Mouse (Mus musculus) cortical plate, adult 2 months (tissue): ENCODE measurements around the gene Ppfia3. TPM values are rescaled to one million over a fixed set of nuclear protein-coding genes. Genes with fewer than 3 reads are reported as not detected.

ENCODE experiments used
- H3K27ac ChIP-seq: fragments of 200-500 bp; 2 replicates; pipeline ENCODE4 v1.5.1; 2012; ENCODE audit warnings: low read length, control low read depth, inconsistent platforms; ENCODE audit not compliant: insufficient read depth
- H3K4me1 ChIP-seq: fragments of 200-500 bp; 2 replicates; pipeline ENCODE4 v1.6.1; 2011; ENCODE audit warnings: low read length; ENCODE audit not compliant: control insufficient read depth, insufficient read depth
- H3K4me3 ChIP-seq: fragments of 200-500 bp; 2 replicates; pipeline ENCODE4 v1.5.1; 2011; ENCODE audit warnings: mild to moderate bottlenecking, low read length, control low read depth; ENCODE audit not compliant: insufficient read depth
- CTCF ChIP-seq: fragments of 200-500 bp; IDR thresholded peaks from 2 replicates; pipeline ENCODE4 v1.5.1; 2011; ENCODE audit warnings: mild to moderate bottlenecking, control low read depth, low read length; ENCODE audit not compliant: insufficient read depth; ENCODE audit errors: extremely low read depth
- POLR2A ChIP-seq: fragments of 200-500 bp; IDR thresholded peaks from 2 replicates; pipeline ENCODE4 v1.6.1; 2011; ENCODE audit warnings: mild to moderate bottlenecking, low read length, control low read depth; ENCODE audit not compliant: insufficient read depth; ENCODE audit errors: extremely low read depth
- polyA plus RNA-seq: library from polyadenylated mRNA; depleted of rRNA; stranded (reverse); fragments of >200 nt; gene quantifications from 2 replicates; pipeline ENCODE4 v1.2.3, GENCODE M21; 2012

The Ppfia3 gene
- polyA plus RNA-seq, 1 experiment = 167 TPM

- Histone ChIP-seq H3K4me3 (no peak overlapping the region), H3K27ac (no peak overlapping the region), H3K4me1 (no peaks in the 10 kb centered on the region)
- TF ChIP-seq POLR2A (no peak), CTCF (no peak)
Observed at GRCm38 (mm10) chr7:45322245-45322644, 44.6 kb downstream of the Ppfia3 start.

DNA sequence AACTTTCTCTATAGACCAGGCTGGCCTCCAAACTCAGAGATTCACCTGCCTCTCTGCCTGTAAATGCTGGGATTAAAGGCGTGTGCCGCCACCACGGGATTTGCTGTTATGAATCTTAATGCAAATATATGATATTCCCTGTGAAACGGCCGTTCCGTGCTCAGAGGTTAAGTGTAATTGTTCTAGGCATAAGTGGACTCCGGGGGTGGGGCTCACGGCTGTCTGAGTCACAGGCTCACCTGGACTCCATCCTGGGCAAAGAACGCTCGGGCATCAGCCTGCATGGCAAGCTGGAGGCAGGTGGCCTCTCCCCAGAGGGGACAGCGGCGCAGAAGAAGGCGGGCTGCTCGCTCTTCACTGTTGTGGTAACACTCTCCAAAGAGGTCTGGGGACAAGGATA lies 50.3 kb downstream of the Ppfia3 start:
- no peak overlapping the region for H3K27ac ChIP-seq
- TF ChIP-seq POLR2A = no peak
- TF ChIP-seq CTCF = no peak
- H3K4me1 ChIP-seq = peaks cover 3% of the 10 kb centered on the region; the same call in 1 of the 2 replicates
- H3K4me3 ChIP-seq = no peak overlapping the region

GRCm38 (mm10) chr7:45315182-45315701 lies 51.6 kb downstream of the Ppfia3 start:
- Histone ChIP-seq H3K4me1 (peaks cover 3% of the 10 kb centered on the region; the same call in 1 of the 2 replicates), H3K4me3 (no peak overlapping the region), H3K27ac (0 out of 2 replicates have a peak overlapping the region, but pooled peaks have one; percentile 29)
- TF ChIP-seq CTCF = no peak
- TF ChIP-seq POLR2A = no peak

DNA sequence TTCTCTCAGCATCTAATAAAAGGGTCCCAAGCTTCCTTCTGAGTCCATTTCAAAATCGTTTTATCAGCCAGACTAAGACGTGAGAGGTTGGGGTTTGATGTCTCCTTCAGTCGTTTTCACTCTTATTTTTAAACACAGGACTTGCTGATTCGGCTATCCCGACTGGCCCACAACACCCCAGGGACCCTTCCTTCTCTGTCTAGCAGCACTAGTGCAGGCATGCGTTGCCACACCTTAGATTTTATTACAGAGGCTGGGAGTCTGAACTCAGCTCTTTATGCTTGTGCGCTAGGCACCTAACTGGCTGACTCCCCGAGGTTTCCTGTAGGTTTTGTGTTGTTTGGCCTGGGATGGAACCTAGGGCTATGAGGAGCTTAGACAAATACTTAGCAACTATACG lies 53.3 kb downstream of the Ppfia3 start:
- H3K4me3 ChIP-seq = no peak overlapping the region
- H3K4me1 ChIP-seq = peaks cover 3% of the 10 kb centered on the region; the same call in 1 of the 2 replicates
- H3K27ac ChIP-seq = no peak overlapping the region
- no peak for TF ChIP-seq POLR2A

DNA sequence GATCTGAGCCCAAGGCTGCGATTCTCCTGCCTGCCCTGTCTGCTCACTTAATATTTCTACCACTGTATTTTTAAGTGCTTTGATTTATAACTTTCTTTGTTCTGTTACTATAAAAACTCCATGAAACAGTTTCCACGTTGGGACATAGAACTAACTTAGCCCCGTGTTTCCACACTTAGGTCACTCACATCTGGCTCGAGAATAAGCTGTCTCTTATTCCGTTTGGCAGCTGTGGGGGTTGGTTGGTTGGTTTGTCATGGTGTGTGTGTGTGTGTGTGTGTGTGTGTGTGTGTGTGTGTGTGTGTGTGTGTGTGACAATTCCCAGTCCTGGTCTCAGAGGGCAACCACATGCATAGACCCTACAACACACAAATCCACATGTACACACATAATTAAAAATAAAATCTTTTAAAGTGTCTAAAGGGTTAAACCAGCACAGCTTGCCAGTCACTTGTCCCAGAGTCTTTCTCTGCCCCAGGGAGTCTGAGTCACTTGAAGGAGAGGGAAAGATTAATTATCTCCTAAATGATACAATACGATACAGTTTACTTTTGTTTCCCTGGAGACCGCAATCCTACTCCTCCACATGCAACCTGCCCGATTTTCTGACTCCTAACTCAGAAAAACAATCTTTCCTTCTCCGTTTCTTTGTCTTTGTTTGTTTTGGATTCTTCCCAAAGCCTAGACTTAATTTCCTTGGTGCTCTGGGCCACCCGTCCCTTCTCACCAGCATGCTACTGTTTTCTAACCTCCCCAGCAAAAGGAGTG lies 53.9 kb downstream of the Ppfia3 start:
- H3K27ac ChIP-seq = no peak overlapping the region
- H3K4me3 ChIP-seq = no peak overlapping the region
- peaks cover 3% of the 10 kb centered on the region; the same call in 1 of the 2 replicates for H3K4me1 ChIP-seq
- TF ChIP-seq POLR2A = no peak
- no peak for TF ChIP-seq CTCF

- H3K27ac ChIP-seq = no peak overlapping the region
- peaks cover 3% of the 10 kb centered on the region; the same call in 1 of the 2 replicates for H3K4me1 ChIP-seq
- no peak overlapping the region for H3K4me3 ChIP-seq
- no peak for TF ChIP-seq POLR2A
- TF ChIP-seq CTCF = no peak
Observed at GRCm38 (mm10) chr7:45312023-45312422, 54.8 kb downstream of the Ppfia3 start.

- TF ChIP-seq CTCF (peak; percentile 64), POLR2A (no peak)
- Histone ChIP-seq H3K27ac (no peak overlapping the region), H3K4me1 (no peaks in the 10 kb centered on the region), H3K4me3 (no peak overlapping the region)
Observed at GRCm38 (mm10) chr7:45309455-45309854, 57.4 kb downstream of the Ppfia3 start.

DNA sequence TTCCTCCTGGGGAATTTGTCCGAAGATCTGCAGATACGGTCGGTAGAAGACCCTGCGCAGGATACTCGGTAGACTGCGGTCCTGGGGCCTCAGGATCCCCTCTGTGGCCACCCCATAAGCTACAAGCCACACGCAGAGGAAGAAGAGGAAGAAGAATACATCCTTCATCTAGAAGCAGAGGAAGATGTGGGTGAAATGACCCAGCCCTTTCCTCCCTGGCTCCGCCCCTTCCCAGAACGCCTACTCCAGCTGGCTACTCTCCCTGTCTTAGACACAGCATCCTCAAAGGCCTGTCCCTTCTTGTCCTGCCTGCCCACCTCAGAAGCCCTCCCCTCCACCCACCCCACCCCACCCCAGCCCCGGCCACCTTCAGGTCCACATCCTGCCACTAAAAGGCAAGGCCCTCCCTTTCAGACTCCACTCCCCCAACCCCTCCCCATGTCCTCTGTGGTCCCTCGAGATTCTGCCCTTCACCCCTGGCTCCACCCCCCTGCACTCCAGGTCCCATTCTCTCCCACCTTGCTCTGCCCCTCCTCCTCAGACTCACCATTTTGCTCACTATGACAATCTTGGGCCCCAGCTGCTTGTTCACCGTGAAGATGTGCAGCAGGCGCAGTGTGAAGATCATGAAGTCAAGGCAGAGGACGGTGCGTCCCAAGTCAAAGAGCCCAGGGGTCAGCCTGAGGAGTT lies 58.1 kb downstream of the Ppfia3 start:
- no peak for TF ChIP-seq CTCF
- no peak for TF ChIP-seq POLR2A
- Histone ChIP-seq H3K4me3 (no peak overlapping the region), H3K4me1 (no peaks in the 10 kb centered on the region), H3K27ac (no peak overlapping the region)

GRCm38 (mm10) chr7:45305275-45305674 lies 61.5 kb downstream of the Ppfia3 start:
- Histone ChIP-seq H3K4me3 (peak overlapping the region; percentile 26; the same call in 1 of the 2 replicates), H3K4me1 (no peaks in the 10 kb centered on the region), H3K27ac (no peak overlapping the region)
- TF ChIP-seq POLR2A (no peak), CTCF (peak; percentile 75)

DNA sequence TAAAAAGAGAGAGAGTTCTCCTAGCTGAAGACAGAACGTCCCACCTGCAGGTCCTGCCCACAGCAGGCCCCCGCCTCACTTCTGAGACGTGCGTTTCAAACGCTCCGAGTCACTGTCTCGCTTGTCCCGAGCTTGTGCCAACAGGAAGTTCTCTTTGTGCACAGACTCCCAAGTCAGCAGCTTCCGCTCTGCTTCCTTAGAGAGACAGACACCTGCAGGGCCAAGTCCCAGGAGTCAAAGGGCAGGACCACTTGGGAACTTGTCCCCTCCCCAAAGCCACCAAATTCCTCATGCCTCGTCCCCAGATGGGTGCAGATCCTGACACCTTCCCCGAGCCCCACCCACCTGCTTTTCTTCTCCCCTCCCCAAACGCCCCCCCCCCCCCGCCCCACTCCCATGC lies 62.0 kb downstream of the Ppfia3 start:
- TF ChIP-seq POLR2A (no peak), CTCF (no peak)
- Histone ChIP-seq H3K4me3 (peak overlapping the region; percentile 26; the same call in 1 of the 2 replicates), H3K27ac (no peak overlapping the region), H3K4me1 (no peaks in the 10 kb centered on the region)
